Mouse (Mus musculus): ENCODE results near the gene Hopx. TPM values are rescaled to one million over a fixed set of nuclear protein-coding genes. Genes with fewer than 3 reads are reported as not detected.

Gene Hopx
- total and polyA plus RNA-seq, 2 experiments from 2014 or later = 7.3 to 69.6 TPM

DNA sequence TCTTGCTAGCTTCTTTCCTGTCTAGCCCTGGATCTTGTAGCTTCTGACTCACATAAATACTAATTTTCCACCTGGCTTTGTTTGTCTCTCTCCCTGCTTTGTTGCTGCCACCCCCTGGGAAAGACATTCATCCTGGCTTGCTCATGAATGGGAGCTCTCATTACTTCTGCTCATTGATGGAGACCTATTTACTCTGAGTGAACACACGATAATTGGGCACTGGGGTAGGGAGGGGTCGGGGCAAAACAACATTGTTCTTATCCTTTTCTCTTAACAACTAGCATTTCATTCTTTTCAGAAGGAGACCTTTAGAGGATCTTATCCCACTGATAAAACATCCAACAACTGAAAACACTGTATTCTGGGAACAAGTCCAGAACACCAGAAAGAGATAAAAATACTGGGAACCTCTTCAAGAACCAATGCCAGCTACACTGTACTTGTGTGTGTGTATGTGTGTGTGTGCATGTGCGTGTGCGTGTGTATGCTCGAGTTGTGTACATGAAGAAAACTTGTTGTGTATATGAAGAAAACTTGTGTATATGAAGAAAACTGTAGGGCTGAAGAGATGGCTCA, 24.3 kb downstream of the Hopx start:
- WGBS = 45% methylated on average over 5 of the region's 5 CpGs
- TF ChIP-seq CTCF (IDR thresholded peaks at IDR 0.05; ENCODE audit: low read depth) = no peak
- Histone ChIP-seq H3K9ac (replicated peaks; ENCODE audit: low read length) (no peak overlapping the region), H3K27ac (0 out of 2 replicates have a peak overlapping the region, but pooled peaks have one; percentile 15), H3K9me3 (ENCODE audit: low read length) (no peaks in the 10 kb centered on the region), H3K27me3 (ENCODE audit: insufficient read depth, low read length) (no peaks in the 10 kb centered on the region), H3K4me1 (ENCODE audit: insufficient read depth, low read length) (0 out of 2 replicates have a peak, but pooled peaks cover 4% of the 10 kb centered on the region), H3K36me3 (ENCODE audit: insufficient read depth, low read length) (no peaks in the 10 kb centered on the region), H3K4me2 (ENCODE audit: low read depth, low read length) (no peak overlapping the region), H3K4me3 (ENCODE audit: low read length) (no peak overlapping the region)
- ATAC-seq = no peak
- peak; percentile 25 for DNase-seq (ENCODE audit: low spot score)

DNA sequence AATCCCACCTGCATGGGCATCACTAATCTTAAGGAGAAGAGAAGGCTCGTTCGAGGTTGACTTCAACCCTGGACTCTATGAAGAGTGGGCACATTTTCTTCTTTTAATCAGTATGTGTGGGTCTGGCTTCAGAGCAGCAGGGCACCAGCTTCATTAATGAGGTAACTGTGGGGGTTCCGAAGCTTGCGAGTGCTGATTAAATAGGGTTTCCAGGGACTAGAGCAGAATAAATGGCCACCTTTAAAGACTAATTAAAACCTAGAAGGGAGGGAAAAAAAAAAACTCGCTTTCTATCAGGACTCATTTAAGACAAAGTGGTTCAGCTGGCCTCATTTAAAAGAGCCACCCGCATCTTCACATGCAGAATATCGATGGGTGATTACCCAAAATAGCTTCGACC, 25.0 kb downstream of the Hopx start:
- H3K9ac ChIP-seq (replicated peaks; ENCODE audit: low read length) = no peak overlapping the region
- no peak for TF ChIP-seq CTCF (IDR thresholded peaks at IDR 0.05; ENCODE audit: low read depth)
- peak overlapping the region; percentile 15; the same call in 1 of the 2 replicates for H3K27ac ChIP-seq
- 37% methylated on average over 8 of the region's 8 CpGs for WGBS
- H3K4me1 ChIP-seq (ENCODE audit: insufficient read depth, low read length) = 0 out of 2 replicates have a peak, but pooled peaks cover 4% of the 10 kb centered on the region
- H3K27me3 ChIP-seq (ENCODE audit: insufficient read depth, low read length) = no peaks in the 10 kb centered on the region
- H3K4me3 ChIP-seq (ENCODE audit: low read length) = no peak overlapping the region
- ATAC-seq = no peak
- no peak overlapping the region for H3K4me2 ChIP-seq (ENCODE audit: low read depth, low read length)
- no peaks in the 10 kb centered on the region for H3K36me3 ChIP-seq (ENCODE audit: insufficient read depth, low read length)
- DNase-seq (ENCODE audit: low spot score) = peak; percentile 27
- no peaks in the 10 kb centered on the region for H3K9me3 ChIP-seq (ENCODE audit: low read length)

DNA sequence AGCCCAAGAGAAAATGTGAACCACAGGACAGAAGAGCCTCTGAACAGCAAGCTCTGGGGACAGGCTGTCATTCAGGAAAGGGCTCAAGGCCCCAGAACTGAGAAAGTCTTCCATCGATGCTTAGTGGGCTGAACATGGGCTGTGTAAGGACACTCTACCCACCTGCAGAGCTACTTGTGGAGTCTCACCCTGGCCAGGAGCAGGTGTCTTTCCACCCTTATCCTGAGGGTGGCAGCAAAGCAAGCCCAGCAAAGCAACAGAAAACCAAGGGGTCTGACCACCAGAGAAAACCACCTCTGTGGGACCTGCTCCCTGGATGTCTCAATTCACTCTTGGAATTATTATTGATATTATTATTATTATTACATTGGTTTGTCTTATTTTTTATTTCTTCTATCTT, 25.6 kb downstream of the Hopx start:
- TF ChIP-seq CTCF (IDR thresholded peaks at IDR 0.05; ENCODE audit: low read depth) = peak; percentile 81
- H3K9ac ChIP-seq (replicated peaks; ENCODE audit: low read length) = no peak overlapping the region
- DNase-seq (ENCODE audit: low spot score) (peak; percentile 67), ATAC-seq (peak; percentile 57; the same call in 1 of the 2 replicates)
- 55% methylated on average over 1 of the region's 1 CpGs for WGBS
- H3K27me3 ChIP-seq (ENCODE audit: insufficient read depth, low read length) = no peaks in the 10 kb centered on the region
- H3K4me1 ChIP-seq (ENCODE audit: insufficient read depth, low read length) = 0 out of 2 replicates have a peak, but pooled peaks cover 4% of the 10 kb centered on the region
- no peaks in the 10 kb centered on the region for H3K9me3 ChIP-seq (ENCODE audit: low read length)
- no peak overlapping the region for H3K4me3 ChIP-seq (ENCODE audit: low read length)
- H3K27ac ChIP-seq = no peak overlapping the region
- no peaks in the 10 kb centered on the region for H3K36me3 ChIP-seq (ENCODE audit: insufficient read depth, low read length)
- no peak overlapping the region for H3K4me2 ChIP-seq (ENCODE audit: low read depth, low read length)

DNA sequence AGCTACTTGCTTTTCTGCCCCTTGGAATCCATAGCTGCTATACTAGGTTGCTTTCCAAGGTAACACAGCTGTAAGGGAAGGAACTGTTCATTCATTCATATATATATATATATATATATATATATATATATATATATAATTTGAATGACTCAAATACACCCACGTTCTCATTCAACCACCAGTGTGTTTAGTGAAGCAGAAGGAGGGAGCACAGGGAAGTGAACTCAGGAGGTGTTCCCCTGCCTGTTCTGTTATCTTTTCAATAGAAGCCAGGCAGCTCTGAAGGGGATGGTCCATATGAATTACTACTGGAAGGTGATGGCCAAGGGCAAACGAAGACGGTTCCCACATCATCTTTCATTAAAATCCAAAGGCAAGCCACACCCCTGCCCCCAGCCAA, 27.8 kb downstream of the Hopx start:
- DNase-seq (ENCODE audit: low spot score) = no peak
- H3K27me3 ChIP-seq (ENCODE audit: insufficient read depth, low read length) = no peaks in the 10 kb centered on the region
- H3K4me1 ChIP-seq (ENCODE audit: insufficient read depth, low read length) = no peaks in the 10 kb centered on the region
- WGBS = 72% methylated on average over 3 of the region's 3 CpGs
- no peak for ATAC-seq
- H3K27ac ChIP-seq = no peak overlapping the region
- H3K4me3 ChIP-seq (ENCODE audit: low read length) = no peak overlapping the region
- no peak for TF ChIP-seq CTCF (IDR thresholded peaks at IDR 0.05; ENCODE audit: low read depth)
- H3K4me2 ChIP-seq (ENCODE audit: low read depth, low read length) = no peak overlapping the region
- H3K9me3 ChIP-seq (ENCODE audit: low read length) = no peaks in the 10 kb centered on the region
- no peak overlapping the region for H3K9ac ChIP-seq (replicated peaks; ENCODE audit: low read length)
- H3K36me3 ChIP-seq (ENCODE audit: insufficient read depth, low read length) = no peaks in the 10 kb centered on the region

DNA sequence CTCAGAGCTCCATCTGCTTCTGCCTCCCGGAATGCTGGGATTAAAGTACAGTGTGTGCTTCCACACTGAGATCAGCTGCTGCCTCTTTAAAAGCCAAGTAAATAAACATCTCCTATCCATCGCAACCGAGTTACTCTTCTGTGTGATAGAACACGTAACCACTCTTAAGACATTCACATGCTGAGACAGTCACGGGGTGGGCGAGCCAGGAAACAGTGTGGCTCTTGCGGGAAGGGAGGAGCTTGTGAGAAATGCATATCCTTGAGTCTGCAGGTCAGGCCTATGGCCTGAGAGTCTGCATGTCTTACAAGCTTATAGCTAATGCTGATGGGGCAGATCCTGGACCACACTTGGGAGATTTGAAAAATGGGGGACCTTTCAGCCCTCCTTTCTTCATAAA, 28.4 kb downstream of the Hopx start:
- Histone ChIP-seq H3K27ac (no peak overlapping the region), H3K9ac (replicated peaks; ENCODE audit: low read length) (no peak overlapping the region), H3K27me3 (ENCODE audit: insufficient read depth, low read length) (no peaks in the 10 kb centered on the region), H3K4me2 (ENCODE audit: low read depth, low read length) (no peak overlapping the region), H3K4me3 (ENCODE audit: low read length) (no peak overlapping the region), H3K4me1 (ENCODE audit: insufficient read depth, low read length) (no peaks in the 10 kb centered on the region), H3K9me3 (ENCODE audit: low read length) (no peaks in the 10 kb centered on the region), H3K36me3 (ENCODE audit: insufficient read depth, low read length) (no peaks in the 10 kb centered on the region)
- no peak for TF ChIP-seq CTCF (IDR thresholded peaks at IDR 0.05; ENCODE audit: low read depth)
- DNase-seq (ENCODE audit: low spot score) (no peak), ATAC-seq (no peak)
- WGBS = 83% methylated on average over 7 of the region's 7 CpGs

DNA sequence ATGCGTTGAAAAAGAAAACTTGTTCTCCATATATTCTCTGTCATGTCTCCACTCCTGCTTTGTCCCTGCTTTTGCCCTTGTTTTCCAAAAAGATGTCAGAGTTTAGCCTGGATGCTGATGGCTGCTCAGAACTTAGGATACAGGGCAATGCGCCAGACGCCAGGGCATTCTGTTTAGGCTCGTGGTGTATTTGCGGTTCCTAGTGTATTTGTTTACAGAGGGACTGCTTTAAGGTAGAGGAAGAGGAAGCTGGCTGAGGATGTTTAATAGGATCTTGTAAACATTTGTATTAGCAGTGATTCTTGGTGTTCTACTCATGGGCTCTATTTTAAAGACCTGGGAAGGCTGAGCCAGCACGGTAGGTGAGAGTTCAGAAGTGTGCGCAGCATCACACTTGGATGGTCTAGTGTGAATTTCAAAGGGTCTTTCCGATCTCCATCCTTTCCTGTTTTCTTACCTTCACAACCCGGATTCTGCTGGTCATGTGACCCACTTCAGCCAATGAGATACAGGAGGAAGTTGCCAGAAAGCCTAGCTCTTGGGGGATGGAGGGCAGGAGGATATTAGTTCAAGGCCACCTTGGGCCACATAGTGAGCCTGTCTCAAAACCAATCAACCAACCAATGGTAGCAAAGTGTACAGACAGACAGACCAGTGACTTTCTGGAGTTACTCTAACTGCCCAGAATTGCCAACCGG, 29.0 kb downstream of the Hopx start:
- no peak for ATAC-seq
- Histone ChIP-seq H3K27me3 (ENCODE audit: insufficient read depth, low read length) (no peaks in the 10 kb centered on the region), H3K4me3 (ENCODE audit: low read length) (no peak overlapping the region), H3K36me3 (ENCODE audit: insufficient read depth, low read length) (no peaks in the 10 kb centered on the region), H3K9me3 (ENCODE audit: low read length) (no peaks in the 10 kb centered on the region), H3K27ac (no peak overlapping the region), H3K9ac (replicated peaks; ENCODE audit: low read length) (no peak overlapping the region), H3K4me1 (ENCODE audit: insufficient read depth, low read length) (no peaks in the 10 kb centered on the region), H3K4me2 (ENCODE audit: low read depth, low read length) (no peak overlapping the region)
- no peak for DNase-seq (ENCODE audit: low spot score)
- TF ChIP-seq CTCF (IDR thresholded peaks at IDR 0.05; ENCODE audit: low read depth) = no peak
- WGBS = 78% methylated on average over 10 of the region's 10 CpGs

DNA sequence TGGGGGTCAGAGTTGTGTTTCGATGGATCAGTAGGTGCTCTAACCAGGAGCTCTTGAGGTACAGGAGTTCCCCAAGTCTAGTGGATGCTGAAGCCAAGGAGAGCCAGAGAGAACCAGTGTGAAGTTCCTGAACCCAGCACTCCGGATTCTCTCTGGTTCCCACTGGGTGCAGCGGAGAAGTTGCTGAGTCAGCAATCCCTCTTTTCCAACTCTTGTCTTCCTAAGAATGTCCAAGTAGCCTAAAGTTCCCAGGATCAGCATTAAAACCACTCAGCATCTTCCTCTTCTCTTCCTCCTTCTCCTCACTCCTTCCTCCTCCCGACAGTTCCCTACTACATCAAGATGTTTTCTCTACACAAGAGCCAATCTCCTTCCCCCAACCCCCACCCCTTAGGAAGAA, 30.5 kb downstream of the Hopx start:
- WGBS = 80% methylated on average over 4 of the region's 4 CpGs
- no peak for TF ChIP-seq CTCF (IDR thresholded peaks at IDR 0.05; ENCODE audit: low read depth)
- DNase-seq (ENCODE audit: low spot score) (no peak), ATAC-seq (no peak)
- Histone ChIP-seq H3K4me2 (ENCODE audit: low read depth, low read length) (no peak overlapping the region), H3K36me3 (ENCODE audit: insufficient read depth, low read length) (no peaks in the 10 kb centered on the region), H3K27me3 (ENCODE audit: insufficient read depth, low read length) (no peaks in the 10 kb centered on the region), H3K9me3 (ENCODE audit: low read length) (no peaks in the 10 kb centered on the region), H3K9ac (replicated peaks; ENCODE audit: low read length) (no peak overlapping the region), H3K4me3 (ENCODE audit: low read length) (no peak overlapping the region), H3K27ac (no peak overlapping the region), H3K4me1 (ENCODE audit: insufficient read depth, low read length) (no peaks in the 10 kb centered on the region)
